Mouse (Mus musculus) 3134 (cell line): ENCODE results near the gene Zfhx3.

Experiments used
- DNase-seq: peaks from one replicate; pipeline ENCODE4 v3.0.0-alpha.2; 2011; ENCODE audit warnings: low spot score; ENCODE audit not compliant: insufficient read length; ENCODE audit errors: extremely low read depth

Zfhx3 gene

GRCm38 (mm10) chr8:108764403-108765194 is 822.2 kb downstream of the Zfhx3 start:
- no peak for DNase-seq

GRCm38 (mm10) chr8:108766102-108766501 is 823.7 kb downstream of the Zfhx3 start:
- DNase-seq = no peak

DNA sequence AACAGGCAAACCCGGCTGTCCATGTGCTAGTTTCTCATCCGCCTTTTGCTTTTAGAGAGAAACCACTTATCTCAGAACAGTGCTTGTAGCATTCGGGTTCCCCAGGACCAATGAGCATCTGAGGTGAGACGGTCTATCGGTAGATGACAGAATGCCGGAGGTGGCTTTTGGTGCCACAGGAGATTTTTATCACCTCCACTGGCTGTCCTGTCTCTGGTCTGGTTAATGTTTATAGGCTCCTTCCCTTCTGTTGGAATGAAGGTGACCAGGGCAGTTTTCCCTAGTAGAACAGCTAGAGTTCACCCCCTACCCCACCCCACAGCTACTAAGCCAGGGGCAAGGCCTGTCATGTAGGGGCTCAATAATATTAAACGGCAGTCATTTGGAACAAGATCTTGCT is 825.6 kb downstream of the Zfhx3 start:
- no peak for DNase-seq

DNA sequence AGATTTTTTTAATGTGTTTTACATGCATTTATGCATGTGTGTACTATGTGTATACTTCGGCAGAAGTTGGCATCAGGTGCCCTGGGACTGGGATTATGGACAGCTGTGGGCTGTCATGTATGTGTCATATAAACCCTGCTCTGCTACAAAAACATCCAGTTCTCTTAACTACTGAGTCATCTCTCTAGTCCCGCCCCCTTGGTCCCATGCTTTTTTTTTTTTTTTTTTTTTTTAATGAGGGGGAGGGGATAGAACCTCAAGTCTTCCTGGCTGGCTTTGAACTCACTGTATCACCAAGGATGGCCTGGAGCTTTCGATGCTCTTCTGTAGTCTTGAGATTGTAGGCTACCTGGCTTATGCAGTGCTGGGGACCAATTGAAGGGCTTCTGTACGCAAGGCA is 827.9 kb downstream of the Zfhx3 start:
- DNase-seq = no peak

DNA sequence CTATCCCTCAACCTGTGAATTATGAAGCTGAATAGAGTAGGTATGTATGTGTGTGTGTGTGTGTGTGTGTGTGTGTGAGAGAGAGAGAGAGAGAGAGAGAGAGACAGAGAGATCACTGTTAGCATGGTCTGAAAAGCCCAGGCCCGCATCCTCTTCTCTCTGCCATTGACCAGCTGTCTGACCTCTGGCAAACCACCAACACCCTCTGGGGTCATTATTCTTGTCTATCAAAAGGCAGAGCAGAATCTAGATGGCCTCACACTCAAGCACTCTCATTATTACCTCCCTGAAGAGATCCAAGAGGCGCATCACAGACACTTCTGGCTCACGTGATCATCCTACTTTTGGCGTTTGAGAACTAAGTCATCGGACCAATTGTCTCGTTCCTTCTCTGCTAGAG is 831.0 kb downstream of the Zfhx3 start:
- DNase-seq = no peak

DNA sequence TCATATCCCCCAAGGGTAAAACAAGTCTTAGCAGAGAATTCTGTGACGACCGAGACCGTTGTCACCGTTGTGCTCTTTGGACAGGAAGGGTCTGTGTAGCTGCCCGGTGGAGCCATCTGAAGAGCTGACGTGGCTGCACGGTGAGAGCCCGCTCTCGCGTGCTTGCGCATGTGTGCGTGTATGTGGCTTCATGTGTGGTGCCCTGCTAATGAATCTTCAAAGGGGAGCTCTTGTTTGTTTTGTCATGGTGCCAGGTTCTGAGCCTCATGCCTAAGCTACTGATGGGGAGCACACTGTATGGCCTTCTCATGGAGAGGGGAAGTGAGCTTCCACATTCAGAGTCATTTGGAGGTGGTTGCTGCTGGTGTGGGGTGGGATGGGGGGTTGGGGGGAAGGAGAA is 835.6 kb downstream of the Zfhx3 start:
- no peak for DNase-seq

DNA sequence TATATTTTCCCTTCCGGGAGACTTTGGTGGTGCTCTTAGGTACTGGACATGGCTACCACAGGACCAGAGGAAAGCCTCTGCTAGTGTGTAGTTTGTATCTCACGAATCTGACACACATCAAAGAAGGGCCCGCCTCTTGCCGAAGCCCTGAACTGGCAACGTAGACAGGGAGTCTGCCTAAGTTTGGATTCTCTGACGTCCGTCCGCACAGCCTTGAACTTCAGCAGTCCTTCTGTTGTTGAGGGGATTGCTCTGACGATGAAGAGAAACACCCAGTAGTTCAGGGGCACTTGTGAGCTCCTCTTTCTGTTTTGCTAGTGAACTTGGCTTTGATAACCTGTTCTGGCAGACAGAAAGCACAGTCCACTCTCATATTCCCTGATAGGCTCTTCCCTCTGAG is 836.1 kb downstream of the Zfhx3 start:
- DNase-seq = no peak

GRCm38 (mm10) chr8:108780766-108781165 is 838.3 kb downstream of the Zfhx3 start:
- no peak for DNase-seq

DNA sequence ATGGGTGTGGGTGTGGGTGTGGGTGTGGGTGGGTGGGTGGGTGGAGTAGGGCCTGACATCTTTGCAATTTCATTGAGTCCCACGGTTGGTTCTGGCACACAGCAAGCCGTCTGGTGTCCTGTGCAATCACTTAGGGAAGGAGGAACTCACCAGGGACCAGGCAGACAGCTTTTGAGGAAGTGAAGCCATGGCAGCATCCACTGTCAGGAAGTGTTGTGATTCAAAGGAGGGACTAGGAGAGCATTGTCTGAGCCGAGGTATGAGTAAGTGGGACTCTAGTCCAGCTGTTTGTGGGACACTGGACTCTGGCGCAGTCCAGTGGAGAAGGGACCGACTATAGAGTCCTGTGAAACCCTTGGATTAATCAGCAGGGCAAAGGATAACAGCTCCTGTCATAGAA is 838.7 kb downstream of the Zfhx3 start:
- DNase-seq = no peak

GRCm38 (mm10) chr8:108783155-108783554 is 840.7 kb downstream of the Zfhx3 start:
- no peak for DNase-seq

DNA sequence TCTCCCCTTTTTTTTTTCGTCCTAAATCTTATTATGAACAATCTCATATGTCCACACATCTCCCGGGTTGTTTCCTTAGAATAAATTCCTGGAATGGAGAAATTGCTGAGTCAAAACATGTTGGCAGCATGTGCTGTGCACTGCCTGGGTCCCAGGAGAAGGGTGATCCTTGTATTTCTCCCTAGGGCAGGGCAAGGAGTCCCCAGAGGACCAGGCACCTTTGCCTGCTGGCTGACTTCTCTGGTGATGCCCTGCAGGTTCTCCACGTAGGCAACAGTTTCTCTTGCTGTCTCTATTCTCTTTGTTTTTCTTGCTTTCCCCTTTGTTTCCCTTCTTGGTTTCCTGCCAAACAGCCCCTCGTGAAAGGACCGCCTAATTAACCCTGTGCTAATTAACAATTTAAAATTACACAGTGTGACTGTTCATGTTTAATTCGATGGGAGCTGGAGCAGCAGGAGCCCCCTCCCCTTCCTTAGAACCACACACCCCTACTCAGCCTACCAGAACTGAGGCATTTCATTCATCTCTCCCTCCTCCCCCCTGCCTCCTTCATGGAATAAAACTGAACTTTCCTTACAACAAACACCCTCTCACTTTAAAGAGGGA is 845.8 kb downstream of the Zfhx3 start:
- DNase-seq = no peak

DNA sequence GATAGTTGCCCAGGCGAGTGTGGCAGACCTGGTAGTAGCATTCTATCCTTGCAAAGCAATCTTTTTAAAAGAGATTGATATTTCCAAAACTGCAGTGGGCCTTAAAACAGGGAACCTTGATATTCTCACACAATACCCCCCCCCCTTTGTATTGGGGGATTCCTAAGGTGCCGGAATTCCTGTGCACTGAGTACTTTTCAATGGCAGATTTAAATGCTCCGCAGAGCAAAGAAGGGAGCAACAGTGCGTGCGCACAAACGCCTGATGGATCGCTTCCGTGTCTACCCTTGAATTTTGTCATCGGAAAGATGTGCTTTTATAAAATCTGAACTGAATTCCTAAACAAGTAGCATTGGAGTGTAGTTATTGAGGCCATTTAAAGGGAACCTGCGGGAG is 846.3 kb downstream of the Zfhx3 start:
- no peak for DNase-seq

DNA sequence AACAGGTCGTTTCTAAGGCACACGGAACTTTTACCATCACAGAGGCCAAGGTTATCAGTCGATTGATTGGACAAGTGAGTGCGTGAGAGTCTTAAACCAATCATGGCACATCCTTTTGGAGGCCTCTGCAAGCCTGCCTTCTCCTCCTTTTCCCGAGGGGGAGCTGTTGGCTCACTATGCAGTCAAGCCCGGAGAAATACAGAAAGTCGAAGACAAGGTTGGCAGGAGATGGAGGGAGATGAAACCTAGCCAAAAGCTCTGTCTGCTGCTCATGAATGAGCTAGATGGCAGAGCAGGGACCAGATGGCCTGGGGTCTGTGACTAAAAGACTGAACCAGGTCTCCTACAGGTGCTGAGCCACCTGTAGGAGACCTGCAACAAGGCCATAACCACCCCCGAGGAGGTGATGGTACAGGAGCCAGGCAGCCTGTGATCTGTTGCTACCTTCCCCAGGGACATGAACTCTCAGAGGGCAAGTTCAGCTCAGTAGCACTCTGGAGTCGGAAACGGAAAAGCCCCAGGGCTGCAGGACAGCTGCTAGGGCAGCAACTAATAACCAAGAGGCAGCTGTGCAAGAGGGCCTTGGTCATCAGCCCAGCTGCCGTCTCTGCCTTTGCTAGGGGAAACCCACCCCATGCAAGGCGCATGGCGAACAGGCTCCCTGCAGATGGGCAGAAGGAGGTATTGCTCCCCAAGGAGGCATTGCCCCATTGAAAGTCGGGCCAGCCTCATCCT is 848.3 kb downstream of the Zfhx3 start:
- no peak for DNase-seq

- no peak for DNase-seq
Measured at GRCm38 (mm10) chr8:108796076-108796475, 853.6 kb downstream of the Zfhx3 start.

DNA sequence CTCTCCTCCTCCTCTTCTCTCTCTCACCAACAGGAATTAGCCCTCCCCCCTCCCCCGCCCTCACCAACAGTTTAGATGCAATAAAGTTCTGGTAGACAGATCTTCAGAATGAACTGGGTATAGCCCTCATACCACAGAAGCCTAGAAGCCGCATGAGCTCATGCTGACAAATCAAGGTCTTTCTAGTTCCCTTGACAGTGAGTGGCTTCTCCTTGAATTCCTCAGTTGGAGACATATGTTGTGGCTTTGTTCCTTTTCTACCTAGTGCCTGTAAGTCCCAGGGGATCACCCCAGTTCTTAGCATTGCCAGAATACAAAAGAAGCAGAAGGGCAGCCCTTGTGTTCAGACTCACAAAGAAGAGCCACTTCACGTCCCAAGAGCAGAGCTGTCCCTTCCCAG is 854.4 kb downstream of the Zfhx3 start:
- no peak for DNase-seq

DNA sequence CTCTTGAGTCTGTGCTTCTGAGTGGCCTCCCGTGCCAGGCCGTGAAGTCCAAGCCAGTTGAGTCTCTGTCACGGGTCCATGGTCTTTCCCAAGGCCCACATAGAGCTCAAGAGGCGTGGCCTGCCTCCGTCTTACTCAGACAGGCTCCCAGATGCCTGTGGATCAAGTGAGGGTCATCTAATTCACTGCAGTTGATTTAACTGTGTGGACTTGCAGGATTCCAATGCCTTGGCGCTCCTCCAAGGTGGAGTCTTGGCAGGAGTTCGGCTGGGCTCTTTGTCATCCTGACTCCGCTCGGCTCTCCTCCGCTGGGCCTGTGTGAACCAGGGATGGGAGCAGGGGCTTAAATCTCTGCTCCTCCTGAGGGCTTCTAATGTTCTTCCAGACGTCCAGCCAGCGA is 855.6 kb downstream of the Zfhx3 start:
- peak; percentile 80 for DNase-seq

DNA sequence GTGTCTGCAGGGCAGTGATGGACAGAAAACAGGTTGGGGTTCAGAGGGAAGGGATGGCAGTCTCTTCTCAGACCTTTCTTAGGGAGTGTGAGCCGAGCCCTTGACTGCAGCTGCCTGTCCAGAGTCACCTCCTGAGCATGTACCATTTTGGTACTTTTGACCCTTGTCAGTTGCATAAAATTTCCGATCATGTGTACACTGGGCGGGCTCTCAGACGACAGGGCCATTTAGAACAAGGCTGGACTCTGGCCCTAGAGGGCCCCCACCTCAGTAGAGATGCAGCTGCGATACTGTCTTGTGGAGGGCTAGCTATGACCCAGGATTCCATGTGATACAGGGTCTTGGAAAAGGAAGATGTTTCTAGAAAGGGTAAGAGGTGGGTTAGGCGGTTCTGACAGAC is 856.8 kb downstream of the Zfhx3 start:
- DNase-seq = no peak

- DNase-seq = no peak
Measured at GRCm38 (mm10) chr8:108800357-108800756, 857.9 kb downstream of the Zfhx3 start.

- no peak for DNase-seq
Measured at GRCm38 (mm10) chr8:108803017-108803416, 860.6 kb downstream of the Zfhx3 start.

DNA sequence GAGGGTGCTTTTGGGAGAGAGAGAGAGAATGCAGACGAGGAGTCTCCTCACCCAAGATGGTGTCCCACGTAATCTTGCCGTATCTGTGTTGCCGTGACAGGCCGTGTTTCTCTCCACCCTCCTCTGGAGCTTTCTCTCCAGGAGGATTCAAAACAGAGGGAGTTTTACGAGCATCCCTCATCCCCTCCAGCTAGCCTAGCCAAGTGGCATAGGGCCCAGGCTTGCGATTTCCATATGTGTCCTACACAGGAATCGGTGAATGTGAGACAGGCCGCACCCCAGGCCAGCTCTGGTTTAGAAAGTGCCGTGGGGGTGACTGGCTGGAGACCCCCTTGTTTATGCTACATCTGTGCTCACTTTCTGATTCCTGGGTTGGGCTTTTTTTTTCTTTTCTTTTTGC is 869.2 kb downstream of the Zfhx3 start:
- DNase-seq = no peak

DNA sequence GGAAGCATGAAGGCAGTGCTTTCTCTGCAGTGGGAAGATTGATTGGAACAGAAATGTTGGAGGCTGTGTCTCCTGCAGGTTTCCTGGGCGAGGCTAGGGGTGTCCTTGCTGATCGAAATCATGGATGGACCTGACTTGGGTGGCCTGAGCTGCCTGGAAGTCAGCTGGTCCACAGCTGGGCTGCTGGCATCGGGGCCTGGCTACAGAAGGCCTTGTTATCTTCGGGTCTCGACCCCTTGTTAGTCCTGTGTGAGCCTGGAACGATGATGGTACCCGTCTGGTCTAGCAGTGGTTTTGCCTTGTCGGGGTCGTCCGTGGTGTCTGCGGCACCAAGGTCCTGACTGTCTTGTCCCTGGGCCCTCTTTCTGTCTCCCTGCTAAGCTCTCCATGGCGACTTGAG is 870.9 kb downstream of the Zfhx3 start:
- no peak for DNase-seq

- DNase-seq = no peak
Measured at GRCm38 (mm10) chr8:108819271-108819671, 876.8 kb downstream of the Zfhx3 start.
